Mouse (Mus musculus) CH12.LX (cell line): ENCODE results near the gene Syn3. TPM values are rescaled to one million over a fixed set of nuclear protein-coding genes. Genes with fewer than 3 reads are reported as not detected.

Experiments used
- DNase-seq: peaks from one replicate; pipeline ENCODE4 v3.0.0-alpha.2; 2013; ENCODE audit errors: extremely low read depth
- H3K27ac ChIP-seq: 2 replicates; pipeline ENCODE4 v1.5.1; 2012; ENCODE audit warnings: low read depth, mild to moderate bottlenecking, control low read depth, moderate library complexity; ENCODE audit not compliant: insufficient read depth
- H3K27me3 ChIP-seq: replicated peaks from 2 replicates; pipeline ENCODE3; 2012; ENCODE audit warnings: inconsistent platforms
- H3K36me3 ChIP-seq, 2 experiments: replicated peaks in 1 of 2; 2 replicates each; pipeline versions ENCODE3 to v1.6.1; 2012; ENCODE audit warnings: inconsistent platforms in 1 of 2, low read length in 1 of 2, mild to moderate bottlenecking in 1 of 2, mixed read lengths in 1 of 2, moderate library complexity in 1 of 2; ENCODE audit not compliant: control insufficient read depth in 1 of 2, insufficient read depth in 1 of 2
- H3K4me1 ChIP-seq, 2 experiments: 2 replicates each; pipeline ENCODE4 v1.6.1; 2012; ENCODE audit warnings: inconsistent platforms in 1 of 2, moderate library complexity in 1 of 2; ENCODE audit not compliant: insufficient read depth in 2 of 2, control insufficient read depth in 1 of 2
- H3K4me2 ChIP-seq: 2 replicates; pipeline ENCODE4 v1.6.1; 2012; ENCODE audit warnings: low read depth, mild to moderate bottlenecking, control low read depth; ENCODE audit not compliant: poor library complexity, insufficient read depth, severe bottlenecking
- H3K4me3 ChIP-seq, 3 experiments: fragments of 150-350 bp in 1 of 3; sonication (generic) in 1 of 3; replicated peaks in 1 of 3; 2 replicates each; pipeline versions ENCODE3 to v1.5.1; 2011 to 2012; ENCODE audit warnings: low read depth in 2 of 3, low read length in 2 of 3, mild to moderate bottlenecking in 2 of 3, moderate library complexity in 2 of 3, control low read depth in 1 of 3, improper control_type of control experiment in 1 of 3, inconsistent platforms in 1 of 3, mixed read lengths in 1 of 3; ENCODE audit not compliant: poor library complexity in 1 of 3
- H3K79me2 ChIP-seq: replicated peaks from 2 replicates; pipeline ENCODE4 v1.6.1; 2012; ENCODE audit warnings: mild to moderate bottlenecking, moderate library complexity; ENCODE audit not compliant: control insufficient read depth, poor library complexity, insufficient read depth, severe bottlenecking; ENCODE audit errors: extremely low read depth
- H3K9ac ChIP-seq: 2 replicates; pipeline ENCODE4 v1.6.1; 2012; ENCODE audit warnings: low read depth, mild to moderate bottlenecking, control low read depth, moderate library complexity; ENCODE audit not compliant: insufficient read depth
- H3K9me3 ChIP-seq: replicated peaks from 2 replicates; pipeline ENCODE3; 2012; ENCODE audit warnings: low read length, inconsistent platforms, mixed read lengths
- BHLHE40 ChIP-seq: IDR thresholded peaks from 2 replicates; pipeline ENCODE4 v1.6.1; 2011; ENCODE audit warnings: mild to moderate bottlenecking, low read depth, low read length, improper control_type of control experiment
- CHD1 ChIP-seq: IDR thresholded peaks from 2 replicates; pipeline ENCODE4 v1.6.1; 2012; ENCODE audit warnings: low read depth, low read length, improper control_type of control experiment, inconsistent platforms
- CHD2 ChIP-seq: IDR thresholded peaks from 2 replicates; pipeline ENCODE4 v1.6.1; 2011; ENCODE audit warnings: low read length, improper control_type of control experiment
- CTCF ChIP-seq, 2 experiments: IDR thresholded peaks in 1 of 2; conservative IDR thresholded peaks in 1 of 2; 2 replicates each; pipeline ENCODE4 v1.5.1; 2011 to 2012; ENCODE audit warnings: low read depth in 2 of 2, low read length in 2 of 2, improper control_type of control experiment in 1 of 2, inconsistent platforms in 1 of 2, mild to moderate bottlenecking in 1 of 2, moderate library complexity in 1 of 2
- ELF1 ChIP-seq: IDR thresholded peaks from 2 replicates; pipeline ENCODE4 v1.6.1; 2014; ENCODE audit warnings: low read depth, mild to moderate bottlenecking, inconsistent platforms, low read length, improper control_type of control experiment
- EP300 ChIP-seq: IDR thresholded peaks from 2 replicates; pipeline ENCODE4 v1.6.1; 2011; ENCODE audit warnings: low read length, improper control_type of control experiment
- JUN ChIP-seq: IDR thresholded peaks from 2 replicates; pipeline ENCODE4 v1.6.1; 2011; ENCODE audit warnings: low read depth, mild to moderate bottlenecking, low read length, improper control_type of control experiment, moderate library complexity; ENCODE audit not compliant: insufficient read depth
- JUND ChIP-seq: conservative IDR thresholded peaks from 2 replicates; pipeline ENCODE4 v1.6.1; 2011; ENCODE audit warnings: low read depth, low read length, improper control_type of control experiment
- KAT2A ChIP-seq: IDR thresholded peaks from 2 replicates; pipeline ENCODE4 v1.6.1; 2012; ENCODE audit warnings: low read length, improper control_type of control experiment, inconsistent platforms; ENCODE audit not compliant: insufficient replicate concordance
- MAFK ChIP-seq: IDR thresholded peaks from 2 replicates; pipeline ENCODE4 v1.6.1; 2011; ENCODE audit warnings: low read length, improper control_type of control experiment; ENCODE audit not compliant: insufficient replicate concordance
- MAX ChIP-seq: IDR thresholded peaks from 2 replicates; pipeline ENCODE4 v1.6.1; 2011; ENCODE audit warnings: low read length, improper control_type of control experiment
- MAZ ChIP-seq: IDR thresholded peaks from 2 replicates; pipeline ENCODE4 v1.6.1; 2012; ENCODE audit warnings: low read depth, mild to moderate bottlenecking, inconsistent platforms, low read length, improper control_type of control experiment, moderate library complexity
- NELFE ChIP-seq: IDR thresholded peaks from 2 replicates; pipeline ENCODE4 v1.6.1; 2011; ENCODE audit warnings: low read depth, low read length, improper control_type of control experiment
- PAX5 ChIP-seq: IDR thresholded peaks from 2 replicates; pipeline ENCODE4 v1.6.1; 2012; ENCODE audit warnings: low read length, inconsistent platforms, mixed read lengths
- RAD21 ChIP-seq: IDR thresholded peaks from 2 replicates; pipeline ENCODE4 v1.6.1; 2011; ENCODE audit warnings: low read depth, mild to moderate bottlenecking, low read length, improper control_type of control experiment, moderate library complexity
- SMC3 ChIP-seq: IDR thresholded peaks from 2 replicates; pipeline ENCODE4 v1.6.1; 2011; ENCODE audit warnings: low read depth, low read length, improper control_type of control experiment
- TBP ChIP-seq: conservative IDR thresholded peaks from 2 replicates; pipeline ENCODE4 v1.6.1; 2011; ENCODE audit warnings: low read depth, low read length, improper control_type of control experiment
- UBTF ChIP-seq: IDR thresholded peaks from 2 replicates; pipeline ENCODE4 v1.6.1; 2012; ENCODE audit warnings: low read depth, mild to moderate bottlenecking, inconsistent platforms, low read length, improper control_type of control experiment, moderate library complexity
- USF1 ChIP-seq: IDR thresholded peaks from 2 replicates; pipeline ENCODE4 v1.6.1; 2014; ENCODE audit warnings: low read depth, mild to moderate bottlenecking, inconsistent platforms, low read length, improper control_type of control experiment
- ZMIZ1 ChIP-seq: IDR thresholded peaks from 2 replicates; pipeline ENCODE4 v1.6.1; 2012; ENCODE audit warnings: low read depth, mild to moderate bottlenecking, inconsistent platforms, low read length, improper control_type of control experiment
- ZNF384 ChIP-seq: IDR thresholded peaks from 2 replicates; pipeline ENCODE4 v1.6.1; 2012; ENCODE audit warnings: low read depth, low read length, improper control_type of control experiment, inconsistent platforms
- dilution Hi-C: fragments of 300-500 bp; cut with MboI; formaldehyde crosslinking; loops from 2 replicates; pipeline ENCODE4 v1.14.3; 2020; ENCODE audit warnings: low sequenced_read_pairs; ENCODE audit not compliant: extremely low pct_unique_long_range_greater_than_20kb, extremely low pct_ligation_motif_present
- in situ Hi-C: fragments of 300-500 bp; cut with MboI; formaldehyde crosslinking; loops from 3 replicates; pipeline ENCODE4 v1.14.3; 2019; ENCODE audit warnings: low sequenced_read_pairs, low pct_ligation_motif_present, low pct_unique_long_range_greater_than_20kb, mixed read lengths
- polyA plus RNA-seq: library from polyadenylated mRNA; unstranded; fragments of >175 nt; gene quantifications from 2 replicates; pipeline ENCODE4 v1.2.1, GENCODE M21; 2012; ENCODE audit warnings: low read depth; ENCODE audit not compliant: insufficient read length
- total RNA-seq, 2 experiments: library from RNA; depleted of rRNA; stranded (reverse); fragments of 300-350 nt in 1 of 2; fragments of >200 nt in 1 of 2; gene quantifications; 2 replicates each; pipeline ENCODE4 v1.2.3; 2012 to 2014

Gene Syn3
- total and polyA plus RNA-seq, 3 experiments = 2.8 to 8.9 (median 5.6) TPM

- Histone ChIP-seq H3K4me1 (peaks cover 4 to 33% of the 10 kb centered on the region in 2 experiments), H3K9me3 (no peaks in the 10 kb centered on the region), H3K27me3 (no peaks in the 10 kb centered on the region), H3K27ac (no peak overlapping the region), H3K4me3 (no peak overlapping the region), H3K36me3 (peaks cover 0 to 8% of the 10 kb centered on the region in 2 experiments), H3K79me2 (no peaks in the 10 kb centered on the region), H3K4me2 (no peak overlapping the region), H3K9ac (no peak overlapping the region)
- dilution Hi-C loops = no loop called here
- no peak for TF ChIP-seq JUN
- peak; percentile 60 for TF ChIP-seq ZNF384
- DNase-seq = no peak
- in situ Hi-C loops = no loop called here
These were observed 181.1 kb downstream of the Syn3 start for GRCm38 (mm10) chr10:86317633-86318032.

- Histone ChIP-seq H3K27me3 (no peaks in the 10 kb centered on the region), H3K9me3 (no peaks in the 10 kb centered on the region), H3K4me3 (no peak overlapping the region), H3K9ac (no peak overlapping the region), H3K4me1 (peaks cover 4 to 33% of the 10 kb centered on the region in 2 experiments), H3K4me2 (no peak overlapping the region), H3K36me3 (peaks cover 0 to 5% of the 10 kb centered on the region in 2 experiments), H3K79me2 (no peaks in the 10 kb centered on the region), H3K27ac (no peak overlapping the region)
- in situ Hi-C loops (no loop called here), dilution Hi-C loops (no loop called here)
- TF ChIP-seq BHLHE40 = peak; percentile 28; the same call in 1 of the 2 replicates
- no peak for TF ChIP-seq CHD1
- TF ChIP-seq JUN = no peak
- TF ChIP-seq EP300 = 0 out of 2 replicates have a peak, but pooled peaks have one; percentile 34
- no peak for DNase-seq
These were observed 183.2 kb downstream of the Syn3 start for GRCm38 (mm10) chr10:86315513-86315912.

DNA sequence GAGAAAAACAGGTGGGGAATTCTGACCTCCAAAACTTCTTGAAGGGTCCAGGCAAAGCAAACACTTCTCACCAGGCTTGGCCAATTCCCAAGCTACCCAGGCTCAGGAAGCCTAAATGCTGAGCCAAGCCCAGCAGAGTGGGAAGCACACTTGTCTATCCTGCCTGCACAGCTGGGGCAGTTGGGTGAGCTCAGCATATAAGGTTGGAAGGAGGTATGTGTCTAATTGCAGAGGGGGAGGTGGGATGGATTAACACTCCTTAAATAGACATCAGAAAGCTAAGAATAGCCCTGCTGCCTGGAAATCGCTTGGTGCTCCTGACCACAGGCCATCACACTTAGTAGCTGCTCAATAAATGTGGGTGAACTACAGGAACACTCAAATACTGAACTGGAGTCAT is 185.2 kb downstream of the Syn3 start:
- Histone ChIP-seq H3K4me2 (no peak overlapping the region), H3K4me1 (peaks cover 4 to 33% of the 10 kb centered on the region in 2 experiments), H3K9me3 (no peaks in the 10 kb centered on the region), H3K4me3 (no peak overlapping the region), H3K79me2 (no peaks in the 10 kb centered on the region), H3K36me3 (peaks cover 0 to 7% of the 10 kb centered on the region in 2 experiments), H3K27ac (no peak overlapping the region), H3K9ac (no peak overlapping the region), H3K27me3 (no peaks in the 10 kb centered on the region)
- dilution Hi-C loops = no loop called here
- in situ Hi-C loops = no loop called here
- TF ChIP-seq ELF1 (no peak), BHLHE40 (no peak), TBP (no peak), SMC3 (no peak), CTCF (conservative IDR thresholded peaks at IDR 0.05 in 1 of 2, IDR thresholded peaks at IDR 0.05 in 1 of 2; ENCODE audit: low read depth in 2 of 2, low read length in 2 of 2) (no peak), CHD2 (no peak), MAZ (no peak), ZMIZ1 (no peak), NELFE (no peak), MAX (no peak), PAX5 (no peak), JUND (no peak), UBTF (no peak), RAD21 (no peak), MAFK (no peak), KAT2A (no peak), ZNF384 (no peak), USF1 (no peak)
- no peak for DNase-seq
